Mouse (Mus musculus) urinary bladder, postnatal 36 days (tissue): ENCODE data around the gene Tcaf1.

ENCODE experiments used
- DNase-seq, 2 experiments: peaks; one replicate each; pipeline ENCODE4 v3.0.0; 2022; ENCODE audit warnings: low spot score in 2 of 2, mixed read lengths in 1 of 2

Tcaf1 gene

GRCm38 (mm10) chr6:42709291-42710211 is at the start of gene Tcaf1:
TSS of gene Tcaf1 (minus strand) at chr6:42710088.
- DNase-seq, result peak; percentile 18 to 70

GRCm38 (mm10) chr6:42756104-42756503 is 46.2 kb upstream of the Tcaf1 start, which contains the start of gene Olfr38:
TSS of gene Olfr38 (plus strand) at chr6:42756404.
- DNase-seq, result no peak

DNA sequence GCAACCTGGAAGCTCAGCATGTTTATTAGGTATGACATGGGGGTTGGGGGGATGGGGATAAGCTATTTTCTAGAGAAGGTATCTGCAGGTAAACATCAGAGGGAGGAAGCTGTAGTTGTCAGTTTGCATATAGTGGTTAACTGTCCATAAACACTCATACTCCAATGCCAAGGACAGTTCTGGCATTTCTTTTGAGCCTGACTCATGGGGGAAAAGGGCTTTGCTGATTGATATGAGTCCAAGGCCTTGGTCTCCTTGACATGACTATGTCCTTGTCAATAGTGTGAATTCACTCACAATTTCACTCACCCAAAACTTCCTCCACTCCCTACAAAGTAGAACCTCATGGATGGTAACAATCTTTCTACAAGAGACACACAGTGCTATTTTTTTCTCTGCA is 38.0 kb upstream of the Tcaf1 start:
- no peak for DNase-seq

- DNase-seq, result no peak
These were observed 32.4 kb upstream of the Tcaf1 start for GRCm38 (mm10) chr6:42742303-42742702.

DNA sequence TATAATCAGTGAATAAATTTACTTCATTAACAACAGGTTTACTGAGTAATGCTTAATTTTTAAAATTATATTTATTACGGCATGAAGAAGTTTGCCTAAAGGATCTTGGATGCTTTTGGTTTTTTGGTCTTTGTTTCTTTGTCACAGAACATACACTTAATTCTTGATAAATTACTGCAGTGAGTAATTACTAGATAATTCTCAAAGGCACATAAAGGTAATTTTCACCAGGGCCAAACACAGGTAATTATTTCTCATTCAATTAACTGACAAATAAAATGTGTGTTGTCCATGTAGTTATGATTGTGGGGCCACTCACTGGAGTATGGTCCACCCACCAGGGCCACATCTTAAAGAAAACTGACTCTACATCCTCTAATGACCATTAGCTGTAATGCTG is 29.2 kb upstream of the Tcaf1 start, which contains the start of gene Olfr453:
Gene Olfr453 (plus strand): TSS at position 301 of the 400 bp plus-strand sequence.
- no peak for DNase-seq

DNA sequence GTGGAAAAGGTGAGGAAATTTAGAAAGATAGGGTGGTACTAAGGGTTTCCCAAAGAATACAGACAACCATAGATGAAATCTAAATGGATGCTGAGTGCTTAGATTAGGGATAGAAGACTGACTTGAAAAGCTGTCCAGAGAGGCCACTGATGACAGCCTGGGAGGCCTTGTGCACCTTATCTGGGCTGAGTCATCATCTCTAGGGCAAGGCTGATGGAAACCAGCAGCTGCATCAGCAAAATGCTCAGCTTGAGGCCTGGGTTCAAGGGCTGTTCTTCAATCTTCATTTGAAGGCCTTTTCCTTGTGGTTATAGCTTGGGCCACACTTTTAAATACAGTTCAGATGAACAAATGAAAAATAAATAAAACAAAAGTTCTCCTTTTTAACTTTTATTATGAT is 8.1 kb upstream of the Tcaf1 start:
- no peak for DNase-seq

- DNase-seq, result no peak
These were observed 4.8 kb upstream of the Tcaf1 start for GRCm38 (mm10) chr6:42714668-42715067.

DNA sequence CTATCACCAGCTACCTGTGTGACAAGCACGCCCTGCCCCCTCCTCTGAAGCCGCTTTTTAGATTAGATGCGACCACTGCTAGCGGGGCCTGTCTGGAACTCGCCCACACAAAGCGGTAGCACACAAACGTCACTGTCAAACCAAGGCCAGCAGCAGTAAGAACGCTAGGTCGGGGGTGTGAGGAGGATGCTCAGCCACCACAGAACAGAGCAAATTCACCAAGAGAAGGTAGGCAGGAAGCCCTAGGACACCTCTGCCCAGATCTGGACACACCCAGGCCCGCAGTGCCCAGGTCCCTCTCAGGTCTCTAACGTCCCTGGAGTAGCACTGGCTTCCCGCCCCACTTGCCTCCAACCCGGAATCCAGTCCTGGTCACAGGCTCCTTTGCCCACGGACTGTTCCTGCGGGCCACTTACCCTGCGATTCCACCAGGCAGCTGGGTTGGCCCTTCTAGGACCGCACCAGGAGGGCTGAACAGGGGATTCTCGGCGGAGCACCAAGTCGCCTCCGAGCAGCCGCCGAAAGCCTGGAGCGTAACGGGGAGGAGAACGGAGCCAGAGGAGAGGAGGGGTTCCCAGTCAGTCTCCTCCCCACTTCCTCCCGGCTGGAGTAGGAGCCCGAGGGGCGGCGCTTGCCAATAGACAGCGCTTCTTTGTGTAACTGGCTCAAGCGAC is 17.2 kb downstream of the Tcaf1 start:
- DNase-seq, result peak; percentile 55 to 82

GRCm38 (mm10) chr6:42692154-42692516 is 17.8 kb downstream of the Tcaf1 start:
- peak; percentile 63 to 81 for DNase-seq

DNA sequence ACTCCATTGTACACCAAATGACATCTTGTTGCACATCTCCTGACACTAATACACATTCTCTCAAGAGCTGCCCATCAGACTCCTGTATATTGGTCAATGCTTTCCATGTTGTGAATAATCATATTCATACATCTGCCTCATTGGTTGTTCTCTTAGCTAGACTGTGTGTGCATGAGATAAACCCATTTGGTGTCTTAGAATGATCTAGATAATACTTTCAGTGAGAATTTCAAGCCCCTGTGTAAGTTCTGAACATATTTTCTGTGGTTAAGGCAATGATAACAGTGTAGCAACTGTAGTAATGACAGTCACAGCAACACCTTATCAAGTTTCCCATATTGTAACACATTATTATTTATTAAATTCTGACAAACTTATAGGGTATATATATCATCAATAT is 20.1 kb downstream of the Tcaf1 start:
- DNase-seq, result no peak

GRCm38 (mm10) chr6:42687907-42688306 is 22.0 kb downstream of the Tcaf1 start:
- DNase-seq, result no peak

GRCm38 (mm10) chr6:42680077-42680476 is 29.8 kb downstream of the Tcaf1 start:
- no peak for DNase-seq

DNA sequence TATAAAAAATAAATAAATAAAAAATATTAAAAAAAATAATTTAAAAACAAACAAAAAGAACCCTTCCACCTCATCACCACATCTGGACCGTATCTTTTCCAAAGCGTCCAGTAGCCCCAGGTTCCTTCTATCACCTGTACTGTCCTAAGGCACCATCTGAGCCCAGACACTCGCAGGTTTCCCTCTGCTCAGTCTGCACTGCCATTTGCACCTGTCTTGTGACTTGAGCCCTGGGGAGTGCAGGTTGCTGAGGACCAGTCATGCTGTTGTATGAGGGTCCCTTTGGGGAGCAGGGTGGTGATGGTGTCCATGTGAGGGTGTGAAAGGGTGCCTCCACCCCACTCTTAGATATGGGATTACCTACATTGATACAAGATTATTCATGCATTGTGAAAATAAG is 33.9 kb downstream of the Tcaf1 start:
- DNase-seq, result no peak

GRCm38 (mm10) chr6:42671767-42672166 is 38.1 kb downstream of the Tcaf1 start:
- DNase-seq, result no peak

GRCm38 (mm10) chr6:42667722-42668121 is 42.2 kb downstream of the Tcaf1 start:
- DNase-seq, result no peak

DNA sequence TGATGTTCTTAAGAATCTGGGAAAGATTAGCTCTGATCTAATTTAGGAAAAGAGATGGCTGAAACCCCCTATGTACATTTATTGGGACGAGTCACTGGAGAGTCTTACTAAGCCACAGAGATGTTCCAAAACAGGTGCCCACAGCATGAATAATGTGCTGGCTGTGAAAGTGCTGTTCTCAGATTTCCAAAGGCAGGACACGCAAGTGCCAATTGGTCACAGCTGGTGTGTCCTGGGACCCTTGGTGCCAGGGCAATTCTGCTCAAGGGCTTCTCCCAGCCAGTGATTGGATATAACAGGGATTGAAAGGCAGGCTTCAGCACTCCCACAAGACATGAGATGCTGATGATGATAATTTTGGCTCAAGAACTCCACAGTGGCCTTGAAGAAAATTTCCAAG is 48.1 kb downstream of the Tcaf1 start:
- no peak for DNase-seq

- DNase-seq, result peak; percentile 93
These were observed 64.9 kb downstream of the Tcaf1 start, which contains the start of gene Tcaf2 for GRCm38 (mm10) chr6:42644912-42645549. TSS of gene Tcaf2 (minus strand) at chr6:42645254.

DNA sequence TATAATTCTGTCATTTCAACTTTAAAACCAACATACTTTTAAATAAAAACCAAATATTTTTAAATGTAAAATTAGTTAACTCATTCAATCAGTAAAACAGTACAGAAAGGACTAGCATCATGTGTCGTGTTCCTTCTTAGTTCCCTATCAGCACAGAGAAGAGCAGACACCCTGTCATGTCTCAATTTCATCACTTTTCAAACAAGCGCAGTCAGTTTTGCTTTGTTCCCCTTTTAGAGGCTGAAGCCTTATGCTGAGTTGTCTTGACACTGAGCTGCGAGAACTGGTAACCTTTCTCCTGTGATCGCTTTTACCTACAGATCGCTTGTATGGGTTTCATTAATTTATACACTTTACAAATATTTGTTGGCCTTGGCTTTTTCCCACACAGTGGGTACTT is 75.5 kb downstream of the Tcaf1 start:
- no peak for DNase-seq

DNA sequence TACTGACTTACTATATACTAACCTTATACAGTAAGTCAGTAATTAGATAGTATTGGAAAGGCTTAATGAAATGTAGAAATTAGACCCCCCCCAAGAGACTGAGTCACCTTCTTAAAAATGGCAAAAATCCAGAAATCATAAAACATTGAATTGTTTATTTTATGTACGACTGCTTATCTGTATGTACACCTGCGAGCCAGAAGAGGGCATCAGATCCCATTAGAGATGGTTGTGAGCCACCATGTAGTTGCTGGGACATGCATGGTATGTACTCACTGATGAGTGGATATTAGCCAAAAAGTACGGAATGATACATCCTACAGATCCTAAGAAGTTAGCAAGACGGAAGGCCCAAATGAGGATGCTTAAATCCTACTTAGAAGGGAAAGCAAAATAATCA is 78.5 kb downstream of the Tcaf1 start:
- no peak for DNase-seq
